12 mouse cellular contexts compared by ENCODE assay signal in the genomic region with DNA sequence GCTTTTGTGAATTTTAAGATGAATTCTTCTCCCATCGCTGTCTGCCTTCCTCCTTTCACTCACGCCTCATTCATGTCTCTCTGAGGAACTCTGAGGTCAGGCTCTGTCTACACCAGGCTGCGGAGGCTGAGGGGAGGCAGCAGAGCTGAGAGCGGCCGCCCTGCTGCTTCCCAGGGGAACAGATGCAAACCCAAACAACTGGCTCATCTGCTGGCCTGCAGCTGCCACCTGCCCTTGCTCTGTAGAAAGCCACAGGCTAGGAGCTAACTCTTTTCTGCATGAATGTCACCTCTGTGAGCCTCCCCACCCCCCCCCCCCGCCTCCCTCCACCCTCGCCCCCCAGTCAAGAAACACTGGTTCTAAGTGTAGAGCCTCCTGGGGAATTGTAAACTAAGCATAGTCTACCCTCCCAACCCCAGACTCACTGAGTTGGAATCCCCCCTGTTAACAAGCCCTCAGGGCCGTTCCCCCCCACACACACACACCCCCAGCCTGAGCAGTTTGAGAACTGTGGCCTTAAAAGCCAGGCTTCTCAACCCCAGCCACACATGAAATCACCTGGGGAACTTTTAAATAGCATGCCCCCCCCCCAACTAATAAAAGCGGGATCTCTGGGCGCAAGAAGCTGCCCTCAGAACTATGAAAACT. TPM values are rescaled to one million over a fixed set of nuclear protein-coding genes. Genes with fewer than 3 reads are reported as not detected.
DNase-seq lines count a peak whose midpoint lies in the region; ATAC-seq and TF ChIP-seq lines count a peak whose summit lies in the region.
"Had no signal": no experiment of that assay in that cellular context is flagged by ENCODE, and none has a peak within 500 bp of the region (broad histone marks: within the 10 kb centered on the region; RNA-seq: fewer than 3 reads in every experiment).

No protein-coding gene starts in this region.

- H3K4me2 ChIP-seq in forebrain, embryonic 12.5 days, result no peak overlapping the region
- H3K4me2 ChIP-seq in forebrain, embryonic 15.5 days (replicated peaks), result no peak overlapping the region
- H3K4me2 ChIP-seq in midbrain, embryonic 14.5 days (ENCODE audit: low read length), result no peak overlapping the region
- no peak overlapping the region for H3K4me2 ChIP-seq in myocyte (ENCODE audit: low read depth)
- H3K4me2 ChIP-seq: limb, embryonic 15.5 days had no signal

- no peak overlapping the region for H3K4me3 ChIP-seq in forebrain, embryonic 12.5 days (replicated peaks)
- H3K4me3 ChIP-seq in forebrain, embryonic 15.5 days, result no peak overlapping the region
- H3K4me3 ChIP-seq in midbrain, embryonic 10.5 days, result no peak overlapping the region
- H3K4me3 ChIP-seq in midbrain, embryonic 14.5 days (replicated peaks; ENCODE audit: low read depth, low read length), result no peak overlapping the region
- no peak overlapping the region for H3K4me3 ChIP-seq in myocyte
- H3K4me3 ChIP-seq in kidney, adult 2 months (ENCODE audit: insufficient read depth, low read depth, low read length), result no peak overlapping the region
- H3K4me3 ChIP-seq: limb, embryonic 15.5 days had no signal

- TF ChIP-seq CTCF in kidney, adult 2 months (conservative IDR thresholded peaks at IDR 0.05; ENCODE audit: insufficient read depth, insufficient read length, low read depth, low read length), result no peak

- no peaks in the 10 kb centered on the region for H3K9me3 ChIP-seq in forebrain, embryonic 12.5 days
- no peaks in the 10 kb centered on the region for H3K9me3 ChIP-seq in forebrain, embryonic 15.5 days
- no peaks in the 10 kb centered on the region for H3K9me3 ChIP-seq in midbrain, embryonic 10.5 days (replicated peaks)
- H3K9me3 ChIP-seq in midbrain, embryonic 14.5 days (ENCODE audit: control insufficient read depth, low read length), result no peaks in the 10 kb centered on the region
- H3K9me3 ChIP-seq: limb, embryonic 15.5 days had no signal

- no peaks in the 10 kb centered on the region for H3K36me3 ChIP-seq in forebrain, embryonic 12.5 days (replicated peaks)
- H3K36me3 ChIP-seq in forebrain, embryonic 15.5 days, result no peaks in the 10 kb centered on the region
- H3K36me3 ChIP-seq in midbrain, embryonic 10.5 days, result no peaks in the 10 kb centered on the region
- no peaks in the 10 kb centered on the region for H3K36me3 ChIP-seq in midbrain, embryonic 14.5 days (ENCODE audit: control insufficient read depth, insufficient read depth, low read length)
- no peaks in the 10 kb centered on the region for H3K36me3 ChIP-seq in myocyte (ENCODE audit: control insufficient read depth, insufficient read depth)
- no peaks in the 10 kb centered on the region for H3K36me3 ChIP-seq in kidney, adult 2 months (ENCODE audit: control insufficient read depth, insufficient read depth, low read length)
- H3K36me3 ChIP-seq: limb, embryonic 15.5 days had no signal

- 0 out of 2 replicates have a peak overlapping the region, but pooled peaks have one; percentile 13 for H3K27ac ChIP-seq in forebrain, embryonic 12.5 days
- H3K27ac ChIP-seq in forebrain, embryonic 15.5 days (replicated peaks), result no peak overlapping the region
- peak overlapping the region; percentile 74 for H3K27ac ChIP-seq in midbrain, embryonic 10.5 days (replicated peaks)
- no peak overlapping the region for H3K27ac ChIP-seq in midbrain, embryonic 14.5 days (replicated peaks; ENCODE audit: low read depth, low read length)
- no peak overlapping the region for H3K27ac ChIP-seq in kidney, adult 2 months (ENCODE audit: insufficient read depth, low read depth, low read length)
- H3K27ac ChIP-seq: limb, embryonic 15.5 days had no signal

- no peak overlapping the region for H3ac ChIP-seq in myocyte (ENCODE audit: control insufficient read depth, insufficient read length)

- ATAC-seq in forebrain, embryonic 12.5 days (ENCODE audit: low FRiP score), result no peak
- ATAC-seq in forebrain, embryonic 15.5 days (replicated peaks), result no peak
- ATAC-seq in midbrain, embryonic 14.5 days (ENCODE audit: low FRiP score, low TSS enrichment), result no peak

- H3K9ac ChIP-seq in forebrain, embryonic 12.5 days, result no peak overlapping the region
- no peak overlapping the region for H3K9ac ChIP-seq in forebrain, embryonic 15.5 days (replicated peaks)
- no peak overlapping the region for H3K9ac ChIP-seq in midbrain, embryonic 14.5 days (replicated peaks; ENCODE audit: low read length)
- H3K9ac ChIP-seq: limb, embryonic 15.5 days had no signal

- H3K4me1 ChIP-seq in forebrain, embryonic 12.5 days, result peaks cover 18% of the 10 kb centered on the region
- peaks cover 23% of the 10 kb centered on the region for H3K4me1 ChIP-seq in forebrain, embryonic 15.5 days
- peaks cover 27% of the 10 kb centered on the region for H3K4me1 ChIP-seq in midbrain, embryonic 10.5 days
- peaks cover 3% of the 10 kb centered on the region; the same call in 1 of the 2 replicates for H3K4me1 ChIP-seq in midbrain, embryonic 14.5 days (ENCODE audit: control insufficient read depth, insufficient read depth, low read length)
- no peaks in the 10 kb centered on the region; the same call in 1 of the 2 replicates for H3K4me1 ChIP-seq in kidney, adult 2 months (ENCODE audit: control insufficient read depth, insufficient read depth, low read length)

- H3K79me2 ChIP-seq in myocyte (ENCODE audit: control insufficient read depth, insufficient read depth), result no peaks in the 10 kb centered on the region

- H3K27me3 ChIP-seq in forebrain, embryonic 12.5 days, result no peaks in the 10 kb centered on the region; the same call in 1 of the 2 replicates
- H3K27me3 ChIP-seq in forebrain, embryonic 15.5 days, result no peaks in the 10 kb centered on the region
- H3K27me3 ChIP-seq in midbrain, embryonic 10.5 days (ENCODE audit: low read depth, poor library complexity, severe bottlenecking), result no peaks in the 10 kb centered on the region
- no peaks in the 10 kb centered on the region for H3K27me3 ChIP-seq in midbrain, embryonic 14.5 days (ENCODE audit: control insufficient read depth, insufficient read depth, low read length)
- H3K27me3 ChIP-seq in myocyte (ENCODE audit: control insufficient read depth, insufficient read depth, insufficient read length), result no peaks in the 10 kb centered on the region
- H3K27me3 ChIP-seq in kidney, adult 2 months (replicated peaks; ENCODE audit: control insufficient read depth, insufficient read depth, low read length), result no peaks in the 10 kb centered on the region
- H3K27me3 ChIP-seq: limb, embryonic 15.5 days had no signal

- TF ChIP-seq POLR2A in myocyte (IDR thresholded peaks at IDR 0.05; ENCODE audit: insufficient read length, low read depth), result no peak
- TF ChIP-seq POLR2A in kidney, adult 2 months (IDR thresholded peaks at IDR 0.05; ENCODE audit: low read depth, low read length), result no peak

- WGBS in forebrain, embryonic 12.5 days, result 49% methylated on average over 10 of the region's 10 CpGs
- 57% methylated on average over 8 of the region's 10 CpGs for WGBS in forebrain, embryonic 15.5 days
- 43% methylated on average over 10 of the region's 10 CpGs for WGBS in midbrain, embryonic 10.5 days
- 31% methylated on average over 10 of the region's 10 CpGs for WGBS in midbrain, embryonic 14.5 days
- 72% methylated on average over 10 of the region's 10 CpGs for WGBS in kidney, adult 2 months

- DNase-seq in midbrain, embryonic 10.5 days (ENCODE audit: low spot score), result peak; percentile 41
- no peak for DNase-seq in midbrain, embryonic 14.5 days
- DNase-seq in thymus, postnatal 25 days, result peak; percentile 61
- no peak for DNase-seq in adrenal gland, adult 8-10 months
- no peak for DNase-seq in kidney, adult 2 months
- DNase-seq: adrenal gland, postnatal 10 days; cerebellum, adult 9-10 months; gastrocnemius, postnatal 36 days had no signal

TF ChIP-seq in myocyte, 11 proteins besides CTCF, POLR2A, EP300 and RAD21:
- TF ChIP-seq MYOD1 (IDR thresholded peaks at IDR 0.05; ENCODE audit: control insufficient read depth in 1 of 3, insufficient read length in 2 of 3, low read depth in 2 of 3) (peak in 2 of 3 experiments; percentile 38 to 75), MYOG (IDR thresholded peaks at IDR 0.05; ENCODE audit: control insufficient read depth in 1 of 3, insufficient read depth in 1 of 3, insufficient read length in 2 of 3, low read depth in 2 of 3) (peak in 2 of 3 experiments; percentile 11 to 32), SRF (IDR thresholded peaks at IDR 0.05; ENCODE audit: control insufficient read depth, insufficient read length, low read depth) (no peak), POLR2AphosphoS2 (IDR thresholded peaks at IDR 0.05; ENCODE audit: insufficient read length, low read depth) (no peak)
TF ChIP-seq in myocyte: peak in this region for 2.

RNA-seq across cellular contexts. Expression of a gene that starts 28.3 kb away (rescaled TPM):
- 64.4 and 66.5 TPM in 2 replicates for polyA plus RNA-seq in forebrain, embryonic 12.5 days (2016; fragmentation: Nextera tagmentation; extraction: Ambion mirVana)
- 80.6 and 89.3 TPM in 2 replicates for polyA plus RNA-seq in forebrain, embryonic 15.5 days (2015; fragmentation: Nextera tagmentation; extraction: Ambion mirVana)
- polyA plus RNA-seq in midbrain, embryonic 10.5 days (2016; fragmentation: Nextera tagmentation; extraction: Ambion mirVana), result 35.3 and 44.6 TPM in 2 replicates
- polyA plus RNA-seq in midbrain, embryonic 14.5 days (2014; fragmentation: Nextera tagmentation; extraction: Ambion mirVana), result 42.4 and 44.0 TPM in 2 replicates
- 3.6 TPM for polyA plus RNA-seq in myocyte (2012; fragmentation: generic; extraction: Trizol)
- 10 to 100 TPM in 3 of 4 experiments, 1 to 10 TPM in 1; 9.7 to 15.1 (median 13.2) TPM for total RNA-seq in adrenal gland, adult 8-10 months (2022)
- 23.4 and 25.4 TPM in 2 replicates for polyA plus RNA-seq in kidney, adult 2 months (2012; rRNA removed)

Comparison
In these comparisons a context has a peak if more than half of its experiments do, and no peak if none do; other contexts are left out.
1. H3K27ac ChIP-seq: peak in forebrain, embryonic 12.5 days (single experiment) and midbrain, embryonic 10.5 days (single experiment); none in forebrain, embryonic 15.5 days (single experiment), midbrain, embryonic 14.5 days (single experiment) and kidney, adult 2 months (single experiment).
2. DNase-seq: peak in midbrain, embryonic 10.5 days (single experiment) and thymus, postnatal 25 days (single experiment); none in midbrain, embryonic 14.5 days (single experiment), adrenal gland, adult 8-10 months (single experiment) and kidney, adult 2 months (single experiment).